In genomic region chr4:41639214-41639841, GRCm38 (mm10) we compare ENCODE assay signal across 9 mouse cellular contexts. TPM values are rescaled to one million over a fixed set of nuclear protein-coding genes. Genes with fewer than 3 reads are reported as not detected.
A peak's percentile ranks its signal among the peaks of the same experiment; 100 is the strongest.
DNase-seq lines count a peak whose midpoint lies in the region; ATAC-seq lines count a peak whose summit lies in the region.
"Had no signal": no experiment of that assay in that cellular context is flagged by ENCODE, and none has a peak within 500 bp of the region (broad histone marks: within the 10 kb centered on the region; RNA-seq: fewer than 3 reads in every experiment).

No protein-coding gene starts in this region.

- no peak for DNase-seq in heart, postnatal 25 days (ENCODE audit: low spot score)
- peak; percentile 29 for DNase-seq in CD4-positive, CD25-positive, alpha-beta regulatory T cell, adult 2 months (ENCODE audit: low read depth, low spot score)
- peak; percentile 23 for DNase-seq in embryonic facial prominence, embryonic 10.5 days (ENCODE audit: low spot score)
- peak; percentile 67 for DNase-seq in intestine, embryonic 14.5 days (ENCODE audit: low spot score)
- no peak for DNase-seq in gastrocnemius, postnatal 25 days
- DNase-seq in adrenal gland, postnatal 36 days, result no peak

- H3K9me3 ChIP-seq in heart, embryonic 15.5 days (replicated peaks), result no peaks in the 10 kb centered on the region
- H3K9me3 ChIP-seq in embryonic facial prominence, embryonic 10.5 days, result peaks cover 13% of the 10 kb centered on the region
- H3K9me3 ChIP-seq in intestine, embryonic 14.5 days (ENCODE audit: control insufficient read depth, low read length), result no peaks in the 10 kb centered on the region
- no peaks in the 10 kb centered on the region for H3K9me3 ChIP-seq in neural tube, embryonic 14.5 days (ENCODE audit: control insufficient read depth, low read length)

- peaks cover 9% of the 10 kb centered on the region for H3K27me3 ChIP-seq in heart, embryonic 15.5 days
- H3K27me3 ChIP-seq in embryonic facial prominence, embryonic 10.5 days (replicated peaks; ENCODE audit: low read depth, poor library complexity, severe bottlenecking), result peaks cover 36% of the 10 kb centered on the region
- H3K27me3 ChIP-seq in intestine, embryonic 14.5 days (replicated peaks; ENCODE audit: control insufficient read depth, insufficient read depth, low read length), result peaks cover 9% of the 10 kb centered on the region; the same call in 1 of the 2 replicates
- no peaks in the 10 kb centered on the region for H3K27me3 ChIP-seq in neural tube, embryonic 14.5 days (ENCODE audit: control insufficient read depth, insufficient read depth, low read length)

- peak overlapping the region; percentile 57 for H3K27ac ChIP-seq in heart, embryonic 15.5 days
- peak overlapping the region; percentile 97 for H3K27ac ChIP-seq in embryonic facial prominence, embryonic 10.5 days (replicated peaks)
- H3K27ac ChIP-seq in intestine, embryonic 14.5 days (ENCODE audit: low read depth), result peak overlapping the region; percentile 51; the same call in 1 of the 2 replicates
- peak overlapping the region; percentile 87 for H3K27ac ChIP-seq in neural tube, embryonic 14.5 days (ENCODE audit: low read depth, low read length)

- peak overlapping the region; percentile 67 for H3K9ac ChIP-seq in heart, embryonic 15.5 days
- peak overlapping the region; percentile 72 for H3K9ac ChIP-seq in intestine, embryonic 14.5 days (ENCODE audit: low read length)
- H3K9ac ChIP-seq in neural tube, embryonic 14.5 days (replicated peaks; ENCODE audit: low read depth, low read length), result peak overlapping the region; percentile 93

- H3K36me3 ChIP-seq in heart, embryonic 15.5 days, result no peaks in the 10 kb centered on the region
- peaks cover 16% of the 10 kb centered on the region for H3K36me3 ChIP-seq in embryonic facial prominence, embryonic 10.5 days (replicated peaks)
- no peaks in the 10 kb centered on the region for H3K36me3 ChIP-seq in intestine, embryonic 14.5 days (ENCODE audit: control insufficient read depth, insufficient read depth, low read length)
- no peaks in the 10 kb centered on the region for H3K36me3 ChIP-seq in neural tube, embryonic 14.5 days (ENCODE audit: control insufficient read depth, insufficient read depth, low read length)

- H3K4me1 ChIP-seq in heart, embryonic 15.5 days (replicated peaks), result peaks cover 17% of the 10 kb centered on the region
- H3K4me1 ChIP-seq in embryonic facial prominence, embryonic 10.5 days, result peaks cover 61% of the 10 kb centered on the region
- H3K4me1 ChIP-seq in intestine, embryonic 14.5 days (replicated peaks; ENCODE audit: control insufficient read depth, insufficient read depth, low read length), result peaks cover 15% of the 10 kb centered on the region
- H3K4me1 ChIP-seq in neural tube, embryonic 14.5 days (ENCODE audit: control insufficient read depth, insufficient read depth, low read length), result peaks cover 39% of the 10 kb centered on the region

- peak overlapping the region; percentile 90 for H3K4me2 ChIP-seq in heart, embryonic 15.5 days
- H3K4me2 ChIP-seq in intestine, embryonic 14.5 days (ENCODE audit: low read length), result peak overlapping the region; percentile 70
- peak overlapping the region; percentile 41 for H3K4me2 ChIP-seq in neural tube, embryonic 14.5 days (ENCODE audit: low read depth, low read length)

- no peak for ATAC-seq in heart, embryonic 15.5 days (replicated peaks; ENCODE audit: insufficient number of reproducible peaks, insufficient read depth, low FRiP score, low read depth)
- no peak for ATAC-seq in intestine, embryonic 14.5 days (replicated peaks; ENCODE audit: low FRiP score, low TSS enrichment, low read depth)
- ATAC-seq in neural tube, embryonic 14.5 days (ENCODE audit: low read depth), result peak; percentile 15

- 21% methylated on average over 10 of the region's 10 CpGs for WGBS in heart, embryonic 15.5 days
- 12% methylated on average over 10 of the region's 10 CpGs for WGBS in embryonic facial prominence, embryonic 10.5 days
- WGBS in intestine, embryonic 14.5 days, result 20% methylated on average over 10 of the region's 10 CpGs
- WGBS in neural tube, embryonic 14.5 days, result 5% methylated on average over 10 of the region's 10 CpGs

- H3K4me3 ChIP-seq in heart, embryonic 15.5 days, result peak overlapping the region; percentile 60
- H3K4me3 ChIP-seq in embryonic facial prominence, embryonic 10.5 days, result peak overlapping the region; percentile 79
- peak overlapping the region; percentile 51 for H3K4me3 ChIP-seq in intestine, embryonic 14.5 days (ENCODE audit: low read depth, low read length)
- peak overlapping the region; percentile 71 for H3K4me3 ChIP-seq in neural tube, embryonic 14.5 days (ENCODE audit: low read depth, low read length)

- intact Hi-C loops in heart, postnatal 25 days (cut with DNase I), result no loop called here

RNA-seq across cellular contexts. Expression of gene Enho, which starts 0.8 kb away (rescaled TPM):
- 3.3 and 5.8 TPM in 2 replicates for polyA plus RNA-seq in heart, embryonic 15.5 days (2015; fragmentation: Nextera tagmentation; extraction: Ambion mirVana)
- total RNA-seq in heart, postnatal 25 days (2021), result 1 to 10 TPM; 8.0 to 8.8 TPM
- polyA plus RNA-seq in embryonic facial prominence, embryonic 10.5 days (2016; fragmentation: Nextera tagmentation; extraction: Ambion mirVana), result 19.3 and 19.8 TPM in 2 replicates
- 13.6 and 14.8 TPM in 2 replicates for polyA plus RNA-seq in intestine, embryonic 14.5 days (2014; fragmentation: Nextera tagmentation; extraction: Ambion mirVana)
- 109 and 134 TPM in 2 replicates for polyA plus RNA-seq in neural tube, embryonic 14.5 days (2014; fragmentation: Nextera tagmentation; extraction: Ambion mirVana)
- 10 to 100 TPM; 12.7 to 15.7 TPM for total RNA-seq in gastrocnemius, postnatal 25 days (2021)
- total RNA-seq in adrenal gland, postnatal 36 days (2021), result 1 to 10 TPM; 2.8 to 3.5 TPM
- total RNA-seq: neutrophil, adult 5-6 weeks had no signal

RNA-seq across cellular contexts. Expression of gene Cntfr, which starts 57.6 kb away (rescaled TPM):
- polyA plus RNA-seq in heart, embryonic 15.5 days (2015; fragmentation: Nextera tagmentation; extraction: Ambion mirVana), result 2.0 and 3.9 TPM in 2 replicates
- 1 to 10 TPM; 4.2 to 5.1 TPM for total RNA-seq in heart, postnatal 25 days (2021)
- 8.6 and 11.1 TPM in 2 replicates for polyA plus RNA-seq in embryonic facial prominence, embryonic 10.5 days (2016; fragmentation: Nextera tagmentation; extraction: Ambion mirVana)
- 5.2 and 6.2 TPM in 2 replicates for polyA plus RNA-seq in intestine, embryonic 14.5 days (2014; fragmentation: Nextera tagmentation; extraction: Ambion mirVana)
- polyA plus RNA-seq in neural tube, embryonic 14.5 days (2014; fragmentation: Nextera tagmentation; extraction: Ambion mirVana), result 15.6 and 19.9 TPM in 2 replicates
- 10 to 100 TPM; 33.5 to 34.7 TPM for total RNA-seq in gastrocnemius, postnatal 25 days (2021)
- 10 to 100 TPM; 39.3 to 40.3 TPM for total RNA-seq in adrenal gland, postnatal 36 days (2021)
- total RNA-seq: neutrophil, adult 5-6 weeks had no signal

Comparison
In these comparisons a context has a peak if more than half of its experiments do, and no peak if none do; other contexts are left out.
1. DNase-seq: peak in CD4-positive, CD25-positive, alpha-beta regulatory T cell, adult 2 months (single experiment), embryonic facial prominence, embryonic 10.5 days (single experiment) and intestine, embryonic 14.5 days (single experiment); none in heart, postnatal 25 days (single experiment), gastrocnemius, postnatal 25 days (single experiment) and adrenal gland, postnatal 36 days (0 of 2).
2. Peak in every context shown above with its lines, with median percentiles within 50 percentile points of each other: H3K27ac ChIP-seq, H3K4me2 ChIP-seq, H3K4me3 ChIP-seq and H3K9ac ChIP-seq.